Mouse (Mus musculus) megakaryocyte, embryonic 14.5 days (primary cell): ENCODE measurements around the gene Prdm8.

ENCODE experiments used
- FLI1 ChIP-seq: IDR thresholded peaks from 2 replicates; pipeline ENCODE4 v1.6.1; 2012; ENCODE audit warnings: low read length, inconsistent platforms, mixed read lengths
- GATA1 ChIP-seq: IDR thresholded peaks from 3 replicates; pipeline ENCODE4 v1.6.1; 2012; ENCODE audit warnings: mixed read lengths, low read length, inconsistent platforms, borderline replicate concordance

GRCm38 (mm10) chr5:98221956-98222355, 55.0 kb downstream of the Prdm8 start:
- TF ChIP-seq GATA1 (no peak), FLI1 (no peak)
